Mouse (Mus musculus) liver, postnatal 0 days (tissue): Measurements from ENCODE around the gene Dennd2a. TPM values are rescaled to one million over a fixed set of nuclear protein-coding genes. Genes with fewer than 3 reads are reported as not detected.

Experiments
- ATAC-seq: fragments of 200-750 bp; cut with Nextera tagmentation; 2 replicates; pipeline ENCODE4 v1.8.0; 2017; ENCODE audit warnings: mild to moderate bottlenecking, moderate library complexity
- DNase-seq: peaks from one replicate; pipeline ENCODE4 v3.0.0-alpha.2; 2016
- H3K27ac ChIP-seq: fragments of 300-500 bp; sonication (generic); 2 replicates; pipeline ENCODE4 v1.5.1; 2014; ENCODE audit warnings: antibody characterized with exemption, moderate library complexity, mild to moderate bottlenecking, low read depth
- H3K27me3 ChIP-seq: fragments of 300-500 bp; sonication (generic); 2 replicates; pipeline ENCODE4 v1.6.1; 2014; ENCODE audit warnings: low read length, control low read depth, mixed read lengths; ENCODE audit not compliant: insufficient read depth
- H3K36me3 ChIP-seq: fragments of 300-500 bp; sonication (generic); replicated peaks from 2 replicates; pipeline ENCODE4 v1.6.1; 2014; ENCODE audit warnings: mild to moderate bottlenecking, control low read depth, low read length, moderate library complexity, mixed read lengths; ENCODE audit not compliant: insufficient read depth
- H3K4me1 ChIP-seq: fragments of 300-500 bp; sonication (generic); 2 replicates; pipeline ENCODE4 v1.6.1; 2014; ENCODE audit warnings: antibody characterized with exemption, mild to moderate bottlenecking, control low read depth; ENCODE audit not compliant: insufficient read depth
- H3K4me2 ChIP-seq: fragments of 300-500 bp; sonication (generic); 2 replicates; pipeline ENCODE4 v1.6.1; 2014; ENCODE audit warnings: low read depth, mild to moderate bottlenecking, low read length, moderate library complexity, mixed read lengths
- H3K4me3 ChIP-seq: fragments of 300-500 bp; sonication (generic); 2 replicates; pipeline ENCODE4 v1.5.1; 2014; ENCODE audit warnings: low read depth, low read length
- H3K9ac ChIP-seq: fragments of 300-500 bp; sonication (generic); replicated peaks from 2 replicates; pipeline ENCODE4 v1.6.1; 2014; ENCODE audit warnings: mild to moderate bottlenecking, moderate library complexity
- H3K9me3 ChIP-seq: fragments of 300-500 bp; sonication (generic); 2 replicates; pipeline ENCODE4 v1.6.1; 2016; ENCODE audit warnings: mild to moderate bottlenecking, control low read depth, low read length, mixed read lengths
- CTCF ChIP-seq: sonication (generic); IDR thresholded peaks from 2 replicates; pipeline ENCODE4 v1.5.1; 2016; ENCODE audit warnings: antibody characterized with exemption, low read depth
- EP300 ChIP-seq: IDR thresholded peaks from 2 replicates; pipeline ENCODE4 v1.6.1; 2016; ENCODE audit warnings: antibody characterized with exemption, low read depth, mild to moderate bottlenecking
- WGBS: fragments of 180-500 bp; shearing (Covaris S2); extraction: QIAGEN DNeasy Blood & Tissue Kit; methylation state at CpG from one replicate; pipeline ENCODE4 v1.1.7; 2014; ENCODE audit not compliant: insufficient replicate concordance; 5-methylcytosine and 5-hydroxymethylcytosine counted together
- polyA plus RNA-seq: library from polyadenylated mRNA; unstranded; fragments of >200 nt; fragmentation: Nextera tagmentation; extraction: Ambion mirVana; gene quantifications from 2 replicates; pipeline ENCODE4 v1.2.1, GENCODE M21; 2015

Dennd2a gene
- polyA plus RNA-seq, 1 experiment from 2014 or later, result 1.6 TPM

GRCm38 (mm10) chr6:39429007-39429788, 128.5 kb downstream of the Dennd2a start:
- Histone ChIP-seq H3K4me3 (no peak overlapping the region), H3K9ac (peak overlapping the region; percentile 38; the same call in 1 of the 2 replicates), H3K27ac (peak overlapping the region; percentile 86), H3K4me1 (peaks cover 26% of the 10 kb centered on the region), H3K36me3 (no peaks in the 10 kb centered on the region), H3K9me3 (no peaks in the 10 kb centered on the region), H3K4me2 (peak overlapping the region; percentile 51), H3K27me3 (no peaks in the 10 kb centered on the region)
- TF ChIP-seq EP300, result peak; percentile 98
- no peak for TF ChIP-seq CTCF
- ATAC-seq (peak; percentile 84), DNase-seq (peak; percentile 34)
- WGBS, result 54% methylated on average over 6 of the region's 6 CpGs

- Histone ChIP-seq H3K27ac (peak overlapping the region; percentile 86), H3K36me3 (no peaks in the 10 kb centered on the region), H3K4me1 (peaks cover 30% of the 10 kb centered on the region), H3K4me2 (0 out of 2 replicates have a peak overlapping the region, but pooled peaks have one; percentile 51), H3K4me3 (no peak overlapping the region), H3K9me3 (no peaks in the 10 kb centered on the region), H3K9ac (no peak overlapping the region), H3K27me3 (no peaks in the 10 kb centered on the region)
- ATAC-seq (0 out of 2 replicates have a peak, but pooled peaks have one; percentile 12), DNase-seq (no peak)
- TF ChIP-seq CTCF, result no peak
- peak; percentile 57 for TF ChIP-seq EP300
- 68% methylated on average over 4 of the region's 4 CpGs for WGBS
Observed at GRCm38 (mm10) chr6:39427276-39428003, 130.2 kb downstream of the Dennd2a start.

GRCm38 (mm10) chr6:39426725-39427124, 130.9 kb downstream of the Dennd2a start:
- DNase-seq, result no peak
- no peak for ATAC-seq
- 65% methylated on average over 4 of the region's 4 CpGs for WGBS
- peaks cover 30% of the 10 kb centered on the region for H3K4me1 ChIP-seq
- no peak overlapping the region for H3K4me2 ChIP-seq
- H3K27ac ChIP-seq, result peak overlapping the region; percentile 48; the same call in 1 of the 2 replicates
- H3K27me3 ChIP-seq, result no peaks in the 10 kb centered on the region
- no peaks in the 10 kb centered on the region for H3K9me3 ChIP-seq
- H3K4me3 ChIP-seq, result no peak overlapping the region
- no peaks in the 10 kb centered on the region for H3K36me3 ChIP-seq
- TF ChIP-seq CTCF (no peak), EP300 (no peak)
- H3K9ac ChIP-seq, result no peak overlapping the region

- H3K9ac ChIP-seq, result no peak overlapping the region
- no peak for TF ChIP-seq CTCF
- TF ChIP-seq EP300, result peak; percentile 60; the same call in 1 of the 2 replicates
- H3K9me3 ChIP-seq, result no peaks in the 10 kb centered on the region
- H3K27ac ChIP-seq, result peak overlapping the region; percentile 37
- H3K4me1 ChIP-seq, result peaks cover 31% of the 10 kb centered on the region
- no peaks in the 10 kb centered on the region for H3K36me3 ChIP-seq
- H3K4me2 ChIP-seq, result no peak overlapping the region
- H3K27me3 ChIP-seq, result no peaks in the 10 kb centered on the region
- no peak overlapping the region for H3K4me3 ChIP-seq
- DNase-seq (no peak), ATAC-seq (no peak)
- 52% methylated on average over 2 of the region's 2 CpGs for WGBS
Observed at GRCm38 (mm10) chr6:39425181-39425580, 132.5 kb downstream of the Dennd2a start.

GRCm38 (mm10) chr6:39423686-39424085, 134.0 kb downstream of the Dennd2a start:
- no peak for DNase-seq
- no peaks in the 10 kb centered on the region for H3K36me3 ChIP-seq
- WGBS, result 73% methylated on average over 7 of the region's 7 CpGs
- H3K9me3 ChIP-seq, result no peaks in the 10 kb centered on the region
- H3K27me3 ChIP-seq, result no peaks in the 10 kb centered on the region
- H3K9ac ChIP-seq, result no peak overlapping the region
- H3K4me1 ChIP-seq, result peaks cover 30% of the 10 kb centered on the region
- no peak overlapping the region for H3K4me3 ChIP-seq
- H3K27ac ChIP-seq, result peak overlapping the region; percentile 70
- peak; percentile 33 for ATAC-seq
- no peak for TF ChIP-seq CTCF
- TF ChIP-seq EP300, result peak; percentile 98
- 0 out of 2 replicates have a peak overlapping the region, but pooled peaks have one; percentile 48 for H3K4me2 ChIP-seq

- peak overlapping the region; percentile 47; the same call in 1 of the 2 replicates for H3K9ac ChIP-seq
- DNase-seq (no peak), ATAC-seq (no peak)
- WGBS, result 53% methylated on average over 6 of the region's 6 CpGs
- H3K4me1 ChIP-seq, result peaks cover 33% of the 10 kb centered on the region
- H3K9me3 ChIP-seq, result no peaks in the 10 kb centered on the region
- no peaks in the 10 kb centered on the region; the same call in 1 of the 2 replicates for H3K36me3 ChIP-seq
- no peaks in the 10 kb centered on the region for H3K27me3 ChIP-seq
- peak overlapping the region; percentile 48 for H3K4me2 ChIP-seq
- TF ChIP-seq CTCF (no peak), EP300 (peak; percentile 54; the same call in 1 of the 2 replicates)
- peak overlapping the region; percentile 70 for H3K27ac ChIP-seq
- no peak overlapping the region for H3K4me3 ChIP-seq
Observed at GRCm38 (mm10) chr6:39423130-39423551, 134.5 kb downstream of the Dennd2a start.
